Mouse (Mus musculus) CH12.LX (cell line): Measurements from ENCODE around the gene Ufd1. TPM values are rescaled to one million over a fixed set of nuclear protein-coding genes. Genes with fewer than 3 reads are reported as not detected.

Source experiments
- DNase-seq: peaks from one replicate; pipeline ENCODE4 v3.0.0-alpha.2; 2013; ENCODE audit errors: extremely low read depth
- H3K27ac ChIP-seq: 2 replicates; pipeline ENCODE4 v1.5.1; 2012; ENCODE audit warnings: low read depth, mild to moderate bottlenecking, control low read depth, moderate library complexity; ENCODE audit not compliant: insufficient read depth
- H3K27me3 ChIP-seq: replicated peaks from 2 replicates; pipeline ENCODE3; 2012; ENCODE audit warnings: inconsistent platforms
- H3K36me3 ChIP-seq, 2 experiments: replicated peaks in 1 of 2; 2 replicates each; pipeline versions ENCODE3 to v1.6.1; 2012; ENCODE audit warnings: inconsistent platforms in 1 of 2, low read length in 1 of 2, mild to moderate bottlenecking in 1 of 2, mixed read lengths in 1 of 2, moderate library complexity in 1 of 2; ENCODE audit not compliant: control insufficient read depth in 1 of 2, insufficient read depth in 1 of 2
- H3K4me1 ChIP-seq, 2 experiments: 2 replicates each; pipeline ENCODE4 v1.6.1; 2012; ENCODE audit warnings: inconsistent platforms in 1 of 2, moderate library complexity in 1 of 2; ENCODE audit not compliant: insufficient read depth in 2 of 2, control insufficient read depth in 1 of 2
- H3K4me2 ChIP-seq: 2 replicates; pipeline ENCODE4 v1.6.1; 2012; ENCODE audit warnings: low read depth, mild to moderate bottlenecking, control low read depth; ENCODE audit not compliant: poor library complexity, insufficient read depth, severe bottlenecking
- H3K4me3 ChIP-seq, 3 experiments: fragments of 150-350 bp in 1 of 3; sonication (generic) in 1 of 3; replicated peaks in 1 of 3; 2 replicates each; pipeline versions ENCODE3 to v1.5.1; 2011 to 2012; ENCODE audit warnings: low read depth in 2 of 3, low read length in 2 of 3, mild to moderate bottlenecking in 2 of 3, moderate library complexity in 2 of 3, control low read depth in 1 of 3, improper control_type of control experiment in 1 of 3, inconsistent platforms in 1 of 3, mixed read lengths in 1 of 3; ENCODE audit not compliant: poor library complexity in 1 of 3
- H3K79me2 ChIP-seq: replicated peaks from 2 replicates; pipeline ENCODE4 v1.6.1; 2012; ENCODE audit warnings: mild to moderate bottlenecking, moderate library complexity; ENCODE audit not compliant: control insufficient read depth, poor library complexity, insufficient read depth, severe bottlenecking; ENCODE audit errors: extremely low read depth
- H3K9ac ChIP-seq: 2 replicates; pipeline ENCODE4 v1.6.1; 2012; ENCODE audit warnings: low read depth, mild to moderate bottlenecking, control low read depth, moderate library complexity; ENCODE audit not compliant: insufficient read depth
- H3K9me3 ChIP-seq: replicated peaks from 2 replicates; pipeline ENCODE3; 2012; ENCODE audit warnings: low read length, inconsistent platforms, mixed read lengths
- CTCF ChIP-seq, 2 experiments: IDR thresholded peaks in 1 of 2; conservative IDR thresholded peaks in 1 of 2; 2 replicates each; pipeline ENCODE4 v1.5.1; 2011 to 2012; ENCODE audit warnings: low read depth in 2 of 2, low read length in 2 of 2, improper control_type of control experiment in 1 of 2, inconsistent platforms in 1 of 2, mild to moderate bottlenecking in 1 of 2, moderate library complexity in 1 of 2
- HCFC1 ChIP-seq: IDR thresholded peaks from 2 replicates; pipeline ENCODE4 v1.6.1; 2012; ENCODE audit warnings: low read depth, mild to moderate bottlenecking, inconsistent platforms, low read length, improper control_type of control experiment
- JUND ChIP-seq: conservative IDR thresholded peaks from 2 replicates; pipeline ENCODE4 v1.6.1; 2011; ENCODE audit warnings: low read depth, low read length, improper control_type of control experiment
- KAT2A ChIP-seq: IDR thresholded peaks from 2 replicates; pipeline ENCODE4 v1.6.1; 2012; ENCODE audit warnings: low read length, improper control_type of control experiment, inconsistent platforms; ENCODE audit not compliant: insufficient replicate concordance
- MAFK ChIP-seq: IDR thresholded peaks from 2 replicates; pipeline ENCODE4 v1.6.1; 2011; ENCODE audit warnings: low read length, improper control_type of control experiment; ENCODE audit not compliant: insufficient replicate concordance
- MAX ChIP-seq: IDR thresholded peaks from 2 replicates; pipeline ENCODE4 v1.6.1; 2011; ENCODE audit warnings: low read length, improper control_type of control experiment
- MAZ ChIP-seq: IDR thresholded peaks from 2 replicates; pipeline ENCODE4 v1.6.1; 2012; ENCODE audit warnings: low read depth, mild to moderate bottlenecking, inconsistent platforms, low read length, improper control_type of control experiment, moderate library complexity
- MEF2A ChIP-seq: IDR thresholded peaks from 2 replicates; pipeline ENCODE4 v1.6.1; 2014; ENCODE audit warnings: low read depth, mild to moderate bottlenecking, inconsistent platforms, low read length, improper control_type of control experiment, borderline replicate concordance
- MXI1 ChIP-seq: IDR thresholded peaks from 2 replicates; pipeline ENCODE4 v1.6.1; 2011; ENCODE audit warnings: mild to moderate bottlenecking, low read depth, low read length, improper control_type of control experiment
- NELFE ChIP-seq: IDR thresholded peaks from 2 replicates; pipeline ENCODE4 v1.6.1; 2011; ENCODE audit warnings: low read depth, low read length, improper control_type of control experiment
- SIN3A ChIP-seq: IDR thresholded peaks from 2 replicates; pipeline ENCODE4 v1.6.1; 2012; ENCODE audit warnings: low read length, improper control_type of control experiment, inconsistent platforms
- TBP ChIP-seq: conservative IDR thresholded peaks from 2 replicates; pipeline ENCODE4 v1.6.1; 2011; ENCODE audit warnings: low read depth, low read length, improper control_type of control experiment
- UBTF ChIP-seq: IDR thresholded peaks from 2 replicates; pipeline ENCODE4 v1.6.1; 2012; ENCODE audit warnings: low read depth, mild to moderate bottlenecking, inconsistent platforms, low read length, improper control_type of control experiment, moderate library complexity
- ZKSCAN1 ChIP-seq: IDR thresholded peaks from 2 replicates; pipeline ENCODE4 v1.6.1; 2012; ENCODE audit warnings: low read depth, inconsistent platforms, low read length, improper control_type of control experiment, borderline replicate concordance
- ZNF384 ChIP-seq: IDR thresholded peaks from 2 replicates; pipeline ENCODE4 v1.6.1; 2012; ENCODE audit warnings: low read depth, low read length, improper control_type of control experiment, inconsistent platforms
- dilution Hi-C: fragments of 300-500 bp; cut with MboI; formaldehyde crosslinking; loops from 2 replicates; pipeline ENCODE4 v1.14.3; 2020; ENCODE audit warnings: low sequenced_read_pairs; ENCODE audit not compliant: extremely low pct_unique_long_range_greater_than_20kb, extremely low pct_ligation_motif_present
- in situ Hi-C: fragments of 300-500 bp; cut with MboI; formaldehyde crosslinking; loops from 3 replicates; pipeline ENCODE4 v1.14.3; 2019; ENCODE audit warnings: low sequenced_read_pairs, low pct_ligation_motif_present, low pct_unique_long_range_greater_than_20kb, mixed read lengths
- polyA plus RNA-seq: library from polyadenylated mRNA; unstranded; fragments of >175 nt; gene quantifications from 2 replicates; pipeline ENCODE4 v1.2.1, GENCODE M21; 2012; ENCODE audit warnings: low read depth; ENCODE audit not compliant: insufficient read length
- total RNA-seq, 2 experiments: library from RNA; depleted of rRNA; stranded (reverse); fragments of 300-350 nt in 1 of 2; fragments of >200 nt in 1 of 2; gene quantifications; 2 replicates each; pipeline ENCODE4 v1.2.3; 2012 to 2014

The Ufd1 gene
- total and polyA plus RNA-seq, 3 experiments = 43.6 to 80.8 (median 62.6) TPM

DNA sequence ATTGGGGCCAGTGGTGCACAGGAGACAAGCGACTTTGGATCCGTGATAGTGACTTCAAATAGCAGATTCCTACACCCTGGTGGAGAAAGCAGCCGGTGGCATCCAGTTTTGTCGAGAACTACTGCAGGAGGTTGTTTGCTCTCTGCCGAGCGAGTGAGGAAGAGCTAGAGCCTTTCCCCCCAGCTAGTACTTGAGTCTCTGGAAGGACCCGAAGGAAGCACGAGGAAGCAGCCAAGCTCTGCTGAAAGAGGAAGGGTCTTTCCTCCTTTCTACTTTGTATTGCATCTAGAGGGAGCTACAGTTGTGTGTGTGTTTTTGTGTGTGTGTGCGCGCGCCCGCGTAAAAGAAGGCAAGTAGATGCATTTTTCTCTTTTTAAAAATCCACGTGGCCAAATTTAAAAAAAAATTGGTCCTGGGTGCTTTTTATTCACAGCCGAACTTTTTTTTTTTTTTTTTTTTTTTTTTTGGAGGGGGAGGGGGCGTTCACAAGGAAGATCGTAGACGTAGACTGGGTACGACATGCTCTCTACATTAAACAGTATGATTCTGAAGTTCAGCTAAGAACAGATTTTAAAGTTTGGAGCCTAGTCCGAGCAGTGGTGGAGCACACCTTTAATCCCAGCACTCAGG lies 66.6 kb downstream of the Ufd1 start:
- Histone ChIP-seq H3K4me2 (peak overlapping the region; percentile 47), H3K4me1 (peaks cover 2 to 61% of the 10 kb centered on the region in 2 experiments; a peak in 3 of 4 replicates), H3K27ac (peak overlapping the region; percentile 84), H3K9ac (peak overlapping the region; percentile 78), H3K27me3 (no peaks in the 10 kb centered on the region), H3K4me3 (peak overlapping the region; percentile 91 to 95 (median 93)), H3K36me3 (peaks cover 15 to 60% of the 10 kb centered on the region in 2 experiments), H3K79me2 (peaks cover 73% of the 10 kb centered on the region), H3K9me3 (no peaks in the 10 kb centered on the region)
- TF ChIP-seq MAX = peak; percentile 45
- no peak for TF ChIP-seq HCFC1
- 0 out of 2 replicates have a peak, but pooled peaks have one; percentile 17 for TF ChIP-seq TBP
- TF ChIP-seq MAZ = peak; percentile 8; the same call in 1 of the 2 replicates
- TF ChIP-seq KAT2A = 0 out of 2 replicates have a peak, but pooled peaks have one; percentile 4
- TF ChIP-seq ZKSCAN1 = no peak
- 0 out of 2 replicates have a peak, but pooled peaks have one; percentile 15 for TF ChIP-seq SIN3A
- peak; percentile 94 for TF ChIP-seq ZNF384
- TF ChIP-seq MXI1 = 0 out of 2 replicates have a peak, but pooled peaks have one; percentile 31
- no peak for TF ChIP-seq MAFK
- in situ Hi-C loops = loop anchor here (10.0 kb wide), 1 partner anchor 207 kb away; no protein-coding TSS in a partner anchor
- no peak for DNase-seq
- dilution Hi-C loops = no loop called here

DNA sequence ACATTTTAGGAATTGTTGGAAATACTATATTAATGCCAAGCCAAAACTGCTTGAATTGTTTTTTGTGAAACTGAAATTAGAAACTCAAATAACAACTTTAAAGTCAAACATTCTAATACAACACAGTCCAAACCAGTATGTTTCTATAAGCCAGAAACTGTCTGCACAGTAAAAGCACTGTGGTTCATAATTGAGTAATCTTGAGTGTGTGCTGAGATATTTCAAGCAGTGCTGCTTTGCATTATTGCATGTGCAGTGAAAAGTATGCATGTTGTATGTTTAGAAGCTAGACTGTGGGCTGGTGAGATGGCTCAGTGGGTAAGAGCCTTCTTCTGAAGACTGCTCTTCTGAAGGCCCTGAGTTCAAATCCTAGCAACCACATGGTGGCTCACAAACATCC lies 72.5 kb downstream of the Ufd1 start:
- H3K9ac ChIP-seq = no peak overlapping the region
- no peak overlapping the region for H3K4me2 ChIP-seq
- H3K27me3 ChIP-seq = no peaks in the 10 kb centered on the region
- H3K4me1 ChIP-seq = peaks cover 2 to 54% of the 10 kb centered on the region in 2 experiments; a peak in 3 of 4 replicates
- no peak overlapping the region for H3K27ac ChIP-seq
- no peak for DNase-seq
- H3K4me3 ChIP-seq = no peak overlapping the region
- no peaks in the 10 kb centered on the region for H3K9me3 ChIP-seq
- dilution Hi-C loops (no loop called here), in situ Hi-C loops (no loop called here)
- H3K79me2 ChIP-seq = peaks cover 89% of the 10 kb centered on the region
- peaks cover 9 to 73% of the 10 kb centered on the region in 2 experiments for H3K36me3 ChIP-seq
- TF ChIP-seq MEF2A (no peak), UBTF (no peak), CTCF (conservative IDR thresholded peaks at IDR 0.05 in 1 of 2, IDR thresholded peaks at IDR 0.05 in 1 of 2; ENCODE audit: low read depth in 2 of 2, low read length in 2 of 2) (0 out of 4 replicates have a peak, but pooled peaks of 1 of the 2 experiments have one; percentile 29), JUND (no peak), NELFE (no peak)

Other genes with a start within 250 kb of the Ufd1 start
- 0.04 TPM in 1 of 2 replicates, not detected in the other for gene Tbx1, start 221.1 kb upstream of the Ufd1 start, total RNA-seq (2012; rRNA removed)
- not detected in 2 replicates for gene Tbx1, start 221.1 kb upstream of the Ufd1 start, total RNA-seq (2014; rRNA removed)
- gene Tbx1, start 221.1 kb upstream of the Ufd1 start, polyA plus RNA-seq = not detected in 2 replicates
- not detected in 2 replicates for gene Gp1bb, start 189.4 kb upstream of the Ufd1 start, total RNA-seq (2012; rRNA removed)
- gene Gp1bb, start 189.4 kb upstream of the Ufd1 start, total RNA-seq (2014; rRNA removed) = not detected in 2 replicates
- gene Gp1bb, start 189.4 kb upstream of the Ufd1 start, polyA plus RNA-seq = not detected in 2 replicates
- gene Gm49601, start 185.4 kb upstream of the Ufd1 start, total RNA-seq (2012; rRNA removed) = 0.71 and 1.4 TPM in 2 replicates
- not detected in 2 replicates for gene Gm49601, start 185.4 kb upstream of the Ufd1 start, total RNA-seq (2014; rRNA removed)
- 0.46 TPM in 1 of 2 replicates, not detected in the other for gene Gm49601, start 185.4 kb upstream of the Ufd1 start, polyA plus RNA-seq
- gene Sept5, start 181.8 kb upstream of the Ufd1 start, total RNA-seq (2012; rRNA removed) = 1.8 and 3.9 TPM in 2 replicates
- 0.20 and 0.63 TPM in 2 replicates for gene Sept5, start 181.8 kb upstream of the Ufd1 start, total RNA-seq (2014; rRNA removed)
- 0.35 and 0.56 TPM in 2 replicates for gene Sept5, start 181.8 kb upstream of the Ufd1 start, polyA plus RNA-seq
- gene Cldn5, start 34.9 kb upstream of the Ufd1 start, total RNA-seq (2012; rRNA removed) = not detected in 2 replicates
- not detected in 2 replicates for gene Cldn5, start 34.9 kb upstream of the Ufd1 start, total RNA-seq (2014; rRNA removed)
- gene Cldn5, start 34.9 kb upstream of the Ufd1 start, polyA plus RNA-seq = not detected in 2 replicates
- gene Cdc45, start 208 bp downstream of the Ufd1 start, total RNA-seq (2012; rRNA removed) = 144 and 156 TPM in 2 replicates
- gene Cdc45, start 208 bp downstream of the Ufd1 start, total RNA-seq (2014; rRNA removed) = 136 and 141 TPM in 2 replicates
- gene Cdc45, start 208 bp downstream of the Ufd1 start, polyA plus RNA-seq = 117 and 127 TPM in 2 replicates
- 69.9 and 84.9 TPM in 2 replicates for gene 2510002D24Rik, start 24.8 kb downstream of the Ufd1 start, total RNA-seq (2012; rRNA removed)
- gene 2510002D24Rik, start 24.8 kb downstream of the Ufd1 start, total RNA-seq (2014; rRNA removed) = 66.2 and 70.2 TPM in 2 replicates
- gene 2510002D24Rik, start 24.8 kb downstream of the Ufd1 start, polyA plus RNA-seq = 63.9 and 78.0 TPM in 2 replicates
- gene Gm28539, start 24.8 kb downstream of the Ufd1 start, total RNA-seq (2012; rRNA removed) = 2.9 and 3.9 TPM in 2 replicates
- 0.35 TPM in 1 of 2 replicates, not detected in the other for gene Gm28539, start 24.8 kb downstream of the Ufd1 start, total RNA-seq (2014; rRNA removed)
- 12.2 and 23.9 TPM in 2 replicates for gene Gm28539, start 24.8 kb downstream of the Ufd1 start, polyA plus RNA-seq
- gene Mrpl40, start 65.1 kb downstream of the Ufd1 start, total RNA-seq (2012; rRNA removed) = 115 and 159 TPM in 2 replicates
- gene Mrpl40, start 65.1 kb downstream of the Ufd1 start, total RNA-seq (2014; rRNA removed) = 188 and 211 TPM in 2 replicates
- 171 and 182 TPM in 2 replicates for gene Mrpl40, start 65.1 kb downstream of the Ufd1 start, polyA plus RNA-seq
- gene Hira, start 65.3 kb downstream of the Ufd1 start, total RNA-seq (2012; rRNA removed) = 45.8 and 56.1 TPM in 2 replicates
- gene Hira, start 65.3 kb downstream of the Ufd1 start, total RNA-seq (2014; rRNA removed) = 108 and 125 TPM in 2 replicates
- gene Hira, start 65.3 kb downstream of the Ufd1 start, polyA plus RNA-seq = 139 and 187 TPM in 2 replicates